Mouse (Mus musculus) liver, embryonic 14.5 days (tissue): ENCODE data around the gene Slc13a3. TPM values are rescaled to one million over a fixed set of nuclear protein-coding genes. Genes with fewer than 3 reads are reported as not detected.

ENCODE experiments used
- ATAC-seq: fragments of 200-750 bp; cut with Nextera tagmentation; 2 replicates; pipeline ENCODE4 v1.8.0; 2017; ENCODE audit warnings: moderate number of reproducible peaks, mild to moderate bottlenecking, moderate library complexity; ENCODE audit not compliant: insufficient read depth
- DNase-seq, 3 experiments: peaks; one replicate each; pipeline ENCODE4 v3.0.0-alpha.2; 2012 to 2013; ENCODE audit warnings: low read depth in 3 of 3, low spot score in 3 of 3
- H3K27ac ChIP-seq: fragments of 300-500 bp; sonication (generic); 2 replicates; pipeline ENCODE4 v1.5.1; 2014; ENCODE audit warnings: moderate library complexity, mild to moderate bottlenecking, control low read depth, inconsistent platforms
- H3K27me3 ChIP-seq: fragments of 300-500 bp; sonication (generic); 2 replicates; pipeline ENCODE4 v1.6.1; 2014; ENCODE audit warnings: mild to moderate bottlenecking, low read length, moderate library complexity; ENCODE audit not compliant: control insufficient read depth, insufficient read depth
- H3K36me3 ChIP-seq: fragments of 300-500 bp; sonication (generic); replicated peaks from 2 replicates; pipeline ENCODE4 v1.6.1; 2014; ENCODE audit warnings: low read depth; ENCODE audit not compliant: control insufficient read depth, insufficient read depth
- H3K4me1 ChIP-seq, 2 experiments: fragments of 200-500 bp in 1 of 2; fragments of 300-500 bp in 1 of 2; sonication (generic) in 1 of 2; replicated peaks; 2 replicates each; pipeline ENCODE4 v1.6.1; 2012 to 2014; ENCODE audit warnings: antibody characterized with exemption in 1 of 2, inconsistent platforms in 1 of 2, low read length in 1 of 2; ENCODE audit not compliant: control insufficient read depth in 2 of 2, insufficient read depth in 2 of 2
- H3K4me2 ChIP-seq: fragments of 300-500 bp; sonication (generic); 2 replicates; pipeline ENCODE4 v1.6.1; 2014; ENCODE audit warnings: low read depth, mild to moderate bottlenecking, control low read depth, moderate library complexity
- H3K4me3 ChIP-seq, 2 experiments: fragments of 200-500 bp in 1 of 2; fragments of 300-500 bp in 1 of 2; sonication (generic) in 1 of 2; 2 replicates each; pipeline ENCODE4 v1.5.1; 2012 to 2014; ENCODE audit warnings: low read depth in 2 of 2, low read length in 2 of 2, mild to moderate bottlenecking in 2 of 2, control low read depth in 1 of 2, inconsistent platforms in 1 of 2, moderate library complexity in 1 of 2; ENCODE audit not compliant: insufficient read depth in 1 of 2
- H3K9ac ChIP-seq: fragments of 300-500 bp; sonication (generic); replicated peaks from 2 replicates; pipeline ENCODE4 v1.6.1; 2014; ENCODE audit warnings: mild to moderate bottlenecking, control low read depth, moderate library complexity
- H3K9me3 ChIP-seq: fragments of 300-500 bp; sonication (generic); 2 replicates; pipeline ENCODE4 v1.6.1; 2016; ENCODE audit warnings: low read length, mixed read lengths; ENCODE audit not compliant: control insufficient read depth
- CTCF ChIP-seq: IDR thresholded peaks from 2 replicates; pipeline ENCODE4 v1.5.1; 2016; ENCODE audit warnings: antibody characterized with exemption, low read depth, control low read depth
- EP300 ChIP-seq: IDR thresholded peaks from 2 replicates; pipeline ENCODE4 v1.6.1; 2016; ENCODE audit warnings: antibody characterized with exemption, low read depth
- WGBS: fragments of 180-500 bp; shearing (Covaris S2); extraction: QIAGEN DNeasy Blood & Tissue Kit; methylation state at CpG from one replicate; pipeline ENCODE4 v1.1.7; 2014; ENCODE audit not compliant: insufficient replicate concordance; 5-methylcytosine and 5-hydroxymethylcytosine counted together
- polyA plus RNA-seq, 2 experiments: library from polyadenylated mRNA; depleted of rRNA in 1 of 2; stranded (reverse) in 1 of 2; unstranded in 1 of 2; fragments of >200 nt; fragmentation: Nextera tagmentation in 1 of 2; extraction: Ambion mirVana in 1 of 2; gene quantifications; 2 replicates each; pipeline versions ENCODE4 v1.2.1 to v1.2.3; 2012 to 2014

Slc13a3 gene
- polyA plus RNA-seq, 2 experiments = 3.2 to 7.7 TPM

GRCm38 (mm10) chr2:165486881-165487535 is 14.0 kb upstream of the Slc13a3 start:
- DNase-seq (no peak), ATAC-seq (peak; percentile 27; the same call in 1 of the 2 replicates)
- WGBS = 14% methylated on average over 8 of the region's 8 CpGs
- Histone ChIP-seq H3K4me2 (no peak overlapping the region), H3K27me3 (no peaks in the 10 kb centered on the region), H3K4me3 (no peak overlapping the region), H3K4me1 (peaks cover 0 to 2% of the 10 kb centered on the region in 2 experiments; a peak in 1 of 4 replicates), H3K27ac (no peak overlapping the region), H3K9me3 (no peaks in the 10 kb centered on the region), H3K36me3 (no peaks in the 10 kb centered on the region), H3K9ac (no peak overlapping the region)
- TF ChIP-seq CTCF = peak; percentile 92
- TF ChIP-seq EP300 = no peak

- H3K9ac ChIP-seq = no peak overlapping the region
- H3K4me3 ChIP-seq = no peak overlapping the region
- no peak for ATAC-seq
- H3K9me3 ChIP-seq = no peaks in the 10 kb centered on the region
- H3K27ac ChIP-seq = no peak overlapping the region
- no peak overlapping the region for H3K4me2 ChIP-seq
- 65% methylated on average over 5 of the region's 5 CpGs for WGBS
- no peaks in the 10 kb centered on the region for H3K36me3 ChIP-seq
- DNase-seq = no peak
- H3K4me1 ChIP-seq = 0 out of 4 replicates have a peak, but pooled peaks cover 0 to 2% of the 10 kb centered on the region in 2 experiments
- TF ChIP-seq EP300 (no peak), CTCF (no peak)
- H3K27me3 ChIP-seq = no peaks in the 10 kb centered on the region
Observed at GRCm38 (mm10) chr2:165486401-165486800, 13.4 kb upstream of the Slc13a3 start.

- TF ChIP-seq EP300 (no peak), CTCF (no peak)
- Histone ChIP-seq H3K27me3 (no peaks in the 10 kb centered on the region), H3K4me1 (0 out of 4 replicates have a peak, but pooled peaks cover 0 to 2% of the 10 kb centered on the region in 2 experiments), H3K36me3 (no peaks in the 10 kb centered on the region), H3K4me3 (no peak overlapping the region), H3K9ac (no peak overlapping the region), H3K9me3 (no peaks in the 10 kb centered on the region), H3K27ac (no peak overlapping the region), H3K4me2 (no peak overlapping the region)
- DNase-seq = no peak
- WGBS = 53% methylated on average over 3 of the region's 3 CpGs
- no peak for ATAC-seq
Observed at GRCm38 (mm10) chr2:165485826-165486225, 12.8 kb upstream of the Slc13a3 start.

GRCm38 (mm10) chr2:165484152-165484551 is 11.1 kb upstream of the Slc13a3 start:
- TF ChIP-seq EP300 (no peak), CTCF (no peak)
- DNase-seq (no peak), ATAC-seq (no peak)
- Histone ChIP-seq H3K4me3 (no peak overlapping the region), H3K4me1 (0 out of 4 replicates have a peak, but pooled peaks cover 0 to 2% of the 10 kb centered on the region in 2 experiments), H3K27me3 (no peaks in the 10 kb centered on the region), H3K27ac (no peak overlapping the region), H3K36me3 (no peaks in the 10 kb centered on the region), H3K4me2 (no peak overlapping the region), H3K9me3 (no peaks in the 10 kb centered on the region), H3K9ac (no peak overlapping the region)
- WGBS = 45% methylated on average over 6 of the region's 6 CpGs

- DNase-seq (no peak), ATAC-seq (no peak)
- Histone ChIP-seq H3K27ac (no peak overlapping the region), H3K27me3 (no peaks in the 10 kb centered on the region), H3K9me3 (no peaks in the 10 kb centered on the region), H3K4me2 (no peak overlapping the region), H3K9ac (no peak overlapping the region), H3K36me3 (no peaks in the 10 kb centered on the region), H3K4me3 (no peak overlapping the region), H3K4me1 (0 out of 4 replicates have a peak, but pooled peaks cover 0 to 2% of the 10 kb centered on the region in 2 experiments)
- 54% methylated on average over 8 of the region's 8 CpGs for WGBS
- TF ChIP-seq EP300 (no peak), CTCF (no peak)
Observed at GRCm38 (mm10) chr2:165482003-165482402, 9.0 kb upstream of the Slc13a3 start.
